Mouse (Mus musculus) left cerebral cortex, adult 2 months (tissue): Measurements from ENCODE around the gene 4933416C03Rik. TPM values are rescaled to one million over a fixed set of nuclear protein-coding genes. Genes with fewer than 3 reads are reported as not detected.

Source experiments
- DNase-seq, 2 experiments: peaks; one replicate each; pipeline ENCODE4 v3.0.0; 2021 to 2022; ENCODE audit warnings: low spot score in 2 of 2, mixed read lengths in 1 of 2; ENCODE audit errors: extremely low spot score in 1 of 2
- H3K27ac ChIP-seq: fragments of 200-600 bp; 2 replicates; pipeline ENCODE4 v1.8.1; 2022
- H3K4me3 ChIP-seq: fragments of 200-600 bp; 2 replicates; pipeline ENCODE4 v1.8.1; 2022
- CTCF ChIP-seq: fragments of 200-600 bp; IDR thresholded peaks from 2 replicates; pipeline ENCODE4 v1.8.1; 2022; ENCODE audit warnings: antibody characterized with exemption, mild to moderate bottlenecking, moderate library complexity
- intact Hi-C: fragments of 180-260 bp; cut with DNase I; formaldehyde crosslinking; loops from one replicate; pipeline ENCODE4 v1.15.1; 2025
- total RNA-seq, 2 experiments: library from RNA; stranded (reverse); gene quantifications; 2 replicates each; pipeline ENCODE4 v1.2.3; 2021

The 4933416C03Rik gene
- total RNA-seq, 2 experiments from 2014 or later, result not detected

- Histone ChIP-seq H3K27ac (no peak overlapping the region), H3K4me3 (no peak overlapping the region)
- no peak for TF ChIP-seq CTCF
- intact Hi-C loops, result no loop called here
- DNase-seq, result no peak
Observed at GRCm38 (mm10) chr10:116121463-116121862, 7.7 kb upstream of the 4933416C03Rik start.

- no peak overlapping the region for H3K4me3 ChIP-seq
- DNase-seq, result no peak
- TF ChIP-seq CTCF, result no peak
- intact Hi-C loops, result loop anchor here (1.0 to 5.0 kb wide), 2 partner anchors 100 to 174 kb away; partner anchors contain the start of gene Ptprr
- H3K27ac ChIP-seq, result no peak overlapping the region; the same call in 1 of the 2 replicates
Observed at GRCm38 (mm10) chr10:116117060-116117459, 3.3 kb upstream of the 4933416C03Rik start.

GRCm38 (mm10) chr10:116115881-116116677 is 2.4 kb upstream of the 4933416C03Rik start:
- no peak for TF ChIP-seq CTCF
- no peak overlapping the region for H3K4me3 ChIP-seq
- intact Hi-C loops, result loop anchor here (5.0 kb wide), 1 partner anchor 99 kb away; the partner anchor contains the start of gene Ptprr
- H3K27ac ChIP-seq, result no peak overlapping the region
- DNase-seq, result peak in 1 of 2 experiments; percentile 23

GRCm38 (mm10) chr10:116112868-116113267 is 849 bp downstream of the 4933416C03Rik start:
- Histone ChIP-seq H3K4me3 (no peak overlapping the region), H3K27ac (no peak overlapping the region)
- TF ChIP-seq CTCF, result no peak
- intact Hi-C loops, result no loop called here
- DNase-seq, result no peak

- TF ChIP-seq CTCF, result no peak
- H3K4me3 ChIP-seq, result no peak overlapping the region
- intact Hi-C loops, result no loop called here
- no peak for DNase-seq
- no peak overlapping the region for H3K27ac ChIP-seq
Observed at GRCm38 (mm10) chr10:116108730-116109129, 5.0 kb downstream of the 4933416C03Rik start.

- Histone ChIP-seq H3K4me3 (no peak overlapping the region), H3K27ac (no peak overlapping the region)
- no peak for DNase-seq
- no peak for TF ChIP-seq CTCF
- intact Hi-C loops, result no loop called here
Observed at GRCm38 (mm10) chr10:116108176-116108575, 5.5 kb downstream of the 4933416C03Rik start.

- no peak for TF ChIP-seq CTCF
- intact Hi-C loops, result loop anchor here (10.0 kb wide), 1 partner anchor 216 kb away; no protein-coding TSS in a partner anchor
- DNase-seq, result no peak
Observed at GRCm38 (mm10) chr10:116098470-116098869, 15.2 kb downstream of the 4933416C03Rik start.

GRCm38 (mm10) chr10:116096466-116096865 is 17.3 kb downstream of the 4933416C03Rik start:
- no peak overlapping the region for H3K4me3 ChIP-seq
- no peak for DNase-seq
- intact Hi-C loops, result loop anchor here (10.0 kb wide), 1 partner anchor 218 kb away; no protein-coding TSS in a partner anchor

More at GRCm38 (mm10) chr10:116098470-116098869, 15.2 kb downstream of the 4933416C03Rik start:
- Histone ChIP-seq H3K4me3 (no peak overlapping the region), H3K27ac (no peak overlapping the region)

GRCm38 (mm10) chr10:116083965-116084364 is 29.8 kb downstream of the 4933416C03Rik start:
- TF ChIP-seq CTCF, result peak; percentile 64
- no peak for DNase-seq
- H3K4me3 ChIP-seq, result no peak overlapping the region
- H3K27ac ChIP-seq, result no peak overlapping the region
- intact Hi-C loops, result loop anchor here (1.0 to 5.0 kb wide), 2 partner anchors 113 to 162 kb away; no protein-coding TSS in a partner anchor

More at GRCm38 (mm10) chr10:116096466-116096865, 17.3 kb downstream of the 4933416C03Rik start:
- no peak for TF ChIP-seq CTCF
- no peak overlapping the region for H3K27ac ChIP-seq

- intact Hi-C loops, result loop anchor here (5.0 kb wide), 1 partner anchor 159 kb away; no protein-coding TSS in a partner anchor
- Histone ChIP-seq H3K27ac (no peak overlapping the region), H3K4me3 (no peak overlapping the region)
- no peak for TF ChIP-seq CTCF
- DNase-seq, result no peak
Observed at GRCm38 (mm10) chr10:116080841-116081240, 32.9 kb downstream of the 4933416C03Rik start.

GRCm38 (mm10) chr10:116079396-116079795 is 34.3 kb downstream of the 4933416C03Rik start:
- no peak overlapping the region for H3K4me3 ChIP-seq
- intact Hi-C loops, result loop anchor here (5.0 kb wide), 1 partner anchor 62 kb away; the partner anchor contains the start of gene Ptprr
- TF ChIP-seq CTCF, result no peak

GRCm38 (mm10) chr10:116078636-116079035 is 35.1 kb downstream of the 4933416C03Rik start:
- no peak overlapping the region for H3K4me3 ChIP-seq
- no peak overlapping the region for H3K27ac ChIP-seq
- TF ChIP-seq CTCF, result no peak
- intact Hi-C loops, result loop anchor here (5.0 kb wide), 1 partner anchor 61 kb away; the partner anchor contains the start of gene Ptprr
- DNase-seq, result no peak

More at GRCm38 (mm10) chr10:116079396-116079795, 34.3 kb downstream of the 4933416C03Rik start:
- H3K27ac ChIP-seq, result no peak overlapping the region
- no peak for DNase-seq
